Mouse (Mus musculus): ENCODE results near the gene Rptor. TPM values are rescaled to one million over a fixed set of nuclear protein-coding genes. Genes with fewer than 3 reads are reported as not detected.

Gene Rptor
- polyA plus RNA-seq, 1 experiment from 2014 or later: 11.6 TPM

GRCm38 (mm10) chr11:119817898-119818297 lies 215.2 kb downstream of the Rptor start:
- H3K36me3 ChIP-seq (ENCODE audit: control insufficient read depth, insufficient read depth, low read length): peaks cover 47% of the 10 kb centered on the region
- ATAC-seq (ENCODE audit: low read depth) (no peak), DNase-seq (ENCODE audit: low spot score) (no peak)
- no peak overlapping the region for H3K4me3 ChIP-seq (ENCODE audit: low read depth, low read length)
- H3K4me1 ChIP-seq (ENCODE audit: control insufficient read depth, insufficient read depth, low read length): no peaks in the 10 kb centered on the region
- no peak overlapping the region for H3K27ac ChIP-seq (replicated peaks; ENCODE audit: low read depth, low read length)
- H3K4me2 ChIP-seq (ENCODE audit: low read depth, low read length): no peak overlapping the region
- no peaks in the 10 kb centered on the region for H3K27me3 ChIP-seq (replicated peaks; ENCODE audit: control insufficient read depth, insufficient read depth, low read length)
- H3K9ac ChIP-seq (ENCODE audit: low read depth, low read length): no peak overlapping the region
- WGBS: 53% methylated on average over 3 of the region's 3 CpGs
- no peaks in the 10 kb centered on the region for H3K9me3 ChIP-seq (ENCODE audit: control insufficient read depth, low read length)

GRCm38 (mm10) chr11:119821514-119821913 lies 218.8 kb downstream of the Rptor start:
- H3K4me3 ChIP-seq (ENCODE audit: low read depth, low read length): no peak overlapping the region
- DNase-seq (ENCODE audit: low spot score): no peak
- no peaks in the 10 kb centered on the region for H3K4me1 ChIP-seq (ENCODE audit: control insufficient read depth, insufficient read depth, low read length)
- peaks cover 48% of the 10 kb centered on the region for H3K36me3 ChIP-seq (ENCODE audit: control insufficient read depth, insufficient read depth, low read length)
- no peak overlapping the region for H3K9ac ChIP-seq (ENCODE audit: low read depth, low read length)
- H3K4me2 ChIP-seq (ENCODE audit: low read depth, low read length): no peak overlapping the region
- H3K9me3 ChIP-seq (ENCODE audit: control insufficient read depth, low read length): no peaks in the 10 kb centered on the region
- no peak for ATAC-seq (ENCODE audit: low read depth)
- 76% methylated on average over 9 of the region's 9 CpGs for WGBS
- no peak overlapping the region for H3K27ac ChIP-seq (replicated peaks; ENCODE audit: low read depth, low read length)
- no peaks in the 10 kb centered on the region for H3K27me3 ChIP-seq (replicated peaks; ENCODE audit: control insufficient read depth, insufficient read depth, low read length)

GRCm38 (mm10) chr11:119824072-119824649 lies 221.5 kb downstream of the Rptor start:
- Histone ChIP-seq H3K4me2 (ENCODE audit: low read depth, low read length) (no peak overlapping the region), H3K9ac (ENCODE audit: low read depth, low read length) (no peak overlapping the region), H3K4me1 (ENCODE audit: control insufficient read depth, insufficient read depth, low read length) (no peaks in the 10 kb centered on the region), H3K27ac (replicated peaks; ENCODE audit: low read depth, low read length) (no peak overlapping the region), H3K36me3 (ENCODE audit: control insufficient read depth, insufficient read depth, low read length) (peaks cover 58% of the 10 kb centered on the region), H3K27me3 (replicated peaks; ENCODE audit: control insufficient read depth, insufficient read depth, low read length) (no peaks in the 10 kb centered on the region), H3K4me3 (ENCODE audit: low read depth, low read length) (no peak overlapping the region), H3K9me3 (ENCODE audit: control insufficient read depth, low read length) (no peaks in the 10 kb centered on the region)
- ATAC-seq (ENCODE audit: low read depth) (no peak), DNase-seq (ENCODE audit: low spot score) (no peak)
- 92% methylated on average over 6 of the region's 6 CpGs for WGBS

- no peak for DNase-seq (ENCODE audit: low spot score)
- WGBS: 88% methylated on average over 6 of the region's 6 CpGs
Observed at GRCm38 (mm10) chr11:119825783-119826182, 223.1 kb downstream of the Rptor start.

GRCm38 (mm10) chr11:119826239-119826638 lies 223.5 kb downstream of the Rptor start:
- no peak overlapping the region for H3K4me3 ChIP-seq (ENCODE audit: low read depth, low read length)
- H3K4me2 ChIP-seq (ENCODE audit: low read depth, low read length): no peak overlapping the region
- DNase-seq (ENCODE audit: low spot score) (no peak), ATAC-seq (ENCODE audit: low read depth) (no peak)
- H3K27ac ChIP-seq (replicated peaks; ENCODE audit: low read depth, low read length): no peak overlapping the region
- peaks cover 49% of the 10 kb centered on the region for H3K36me3 ChIP-seq (ENCODE audit: control insufficient read depth, insufficient read depth, low read length)
- no peaks in the 10 kb centered on the region for H3K4me1 ChIP-seq (ENCODE audit: control insufficient read depth, insufficient read depth, low read length)
- H3K27me3 ChIP-seq (replicated peaks; ENCODE audit: control insufficient read depth, insufficient read depth, low read length): no peaks in the 10 kb centered on the region
- H3K9ac ChIP-seq (ENCODE audit: low read depth, low read length): no peak overlapping the region
- WGBS: 76% methylated on average over 4 of the region's 4 CpGs
- no peaks in the 10 kb centered on the region for H3K9me3 ChIP-seq (ENCODE audit: control insufficient read depth, low read length)

More at GRCm38 (mm10) chr11:119825783-119826182, 223.1 kb downstream of the Rptor start:
- Histone ChIP-seq H3K9me3 (ENCODE audit: control insufficient read depth, low read length) (no peaks in the 10 kb centered on the region), H3K4me3 (ENCODE audit: low read depth, low read length) (no peak overlapping the region), H3K4me1 (ENCODE audit: control insufficient read depth, insufficient read depth, low read length) (no peaks in the 10 kb centered on the region), H3K4me2 (ENCODE audit: low read depth, low read length) (no peak overlapping the region), H3K36me3 (ENCODE audit: control insufficient read depth, insufficient read depth, low read length) (peaks cover 52% of the 10 kb centered on the region), H3K27ac (replicated peaks; ENCODE audit: low read depth, low read length) (no peak overlapping the region), H3K27me3 (replicated peaks; ENCODE audit: control insufficient read depth, insufficient read depth, low read length) (no peaks in the 10 kb centered on the region), H3K9ac (ENCODE audit: low read depth, low read length) (no peak overlapping the region)
- ATAC-seq (ENCODE audit: low read depth): no peak

GRCm38 (mm10) chr11:119829116-119829515 lies 226.4 kb downstream of the Rptor start:
- H3K4me3 ChIP-seq (ENCODE audit: low read depth, low read length): no peak overlapping the region
- no peak overlapping the region for H3K4me2 ChIP-seq (ENCODE audit: low read depth, low read length)
- no peak for ATAC-seq (ENCODE audit: low read depth)
- no peak overlapping the region for H3K27ac ChIP-seq (replicated peaks; ENCODE audit: low read depth, low read length)
- H3K27me3 ChIP-seq (replicated peaks; ENCODE audit: control insufficient read depth, insufficient read depth, low read length): no peaks in the 10 kb centered on the region
- H3K36me3 ChIP-seq (ENCODE audit: control insufficient read depth, insufficient read depth, low read length): peaks cover 36% of the 10 kb centered on the region
- H3K9me3 ChIP-seq (ENCODE audit: control insufficient read depth, low read length): no peaks in the 10 kb centered on the region
- no peaks in the 10 kb centered on the region for H3K4me1 ChIP-seq (ENCODE audit: control insufficient read depth, insufficient read depth, low read length)
- H3K9ac ChIP-seq (ENCODE audit: low read depth, low read length): no peak overlapping the region
- 91% methylated on average over 3 of the region's 3 CpGs for WGBS
- DNase-seq (ENCODE audit: low spot score): no peak

GRCm38 (mm10) chr11:119831682-119832081 lies 229.0 kb downstream of the Rptor start:
- H3K4me2 ChIP-seq (ENCODE audit: low read depth, low read length): no peak overlapping the region
- 92% methylated on average over 7 of the region's 7 CpGs for WGBS
- no peak for DNase-seq (ENCODE audit: low spot score)
- no peak overlapping the region for H3K9ac ChIP-seq (ENCODE audit: low read depth, low read length)
- no peaks in the 10 kb centered on the region for H3K9me3 ChIP-seq (ENCODE audit: control insufficient read depth, low read length)
- no peaks in the 10 kb centered on the region for H3K27me3 ChIP-seq (replicated peaks; ENCODE audit: control insufficient read depth, insufficient read depth, low read length)
- ATAC-seq (ENCODE audit: low read depth): no peak
- H3K36me3 ChIP-seq (ENCODE audit: control insufficient read depth, insufficient read depth, low read length): peaks cover 28% of the 10 kb centered on the region
- H3K4me1 ChIP-seq (ENCODE audit: control insufficient read depth, insufficient read depth, low read length): no peaks in the 10 kb centered on the region
- H3K27ac ChIP-seq (replicated peaks; ENCODE audit: low read depth, low read length): no peak overlapping the region
- no peak overlapping the region for H3K4me3 ChIP-seq (ENCODE audit: low read depth, low read length)

- Histone ChIP-seq H3K27ac (replicated peaks; ENCODE audit: low read depth, low read length) (no peak overlapping the region), H3K4me1 (ENCODE audit: control insufficient read depth, insufficient read depth, low read length) (no peaks in the 10 kb centered on the region), H3K9ac (ENCODE audit: low read depth, low read length) (no peak overlapping the region), H3K4me2 (ENCODE audit: low read depth, low read length) (no peak overlapping the region), H3K4me3 (ENCODE audit: low read depth, low read length) (no peak overlapping the region), H3K36me3 (ENCODE audit: control insufficient read depth, insufficient read depth, low read length) (peaks cover 12% of the 10 kb centered on the region), H3K9me3 (ENCODE audit: control insufficient read depth, low read length) (no peaks in the 10 kb centered on the region), H3K27me3 (replicated peaks; ENCODE audit: control insufficient read depth, insufficient read depth, low read length) (no peaks in the 10 kb centered on the region)
- ATAC-seq (ENCODE audit: low read depth) (no peak), DNase-seq (ENCODE audit: low spot score) (no peak)
Observed at GRCm38 (mm10) chr11:119833311-119833710, 230.6 kb downstream of the Rptor start.
